Mouse (Mus musculus) stomach, embryonic 14.5 days (tissue): Measurements from ENCODE around the gene Eogt. TPM values are rescaled to one million over a fixed set of nuclear protein-coding genes. Genes with fewer than 3 reads are reported as not detected.

ENCODE experiments used
- ATAC-seq: fragments of 200-750 bp; cut with Nextera tagmentation; 2 replicates; pipeline ENCODE4 v1.8.0; 2017; ENCODE audit warnings: low read depth, moderate TSS enrichment; ENCODE audit not compliant: insufficient number of reproducible peaks, insufficient read depth, low FRiP score
- H3K27ac ChIP-seq: fragments of 300-500 bp; sonication (generic); 2 replicates; pipeline ENCODE4 v1.5.1; 2014; ENCODE audit warnings: mild to moderate bottlenecking, low read length, moderate library complexity, mixed read lengths
- H3K27me3 ChIP-seq: fragments of 300-500 bp; sonication (generic); 2 replicates; pipeline ENCODE4 v1.6.1; 2014; ENCODE audit warnings: low read length, control low read depth, mixed read lengths; ENCODE audit not compliant: control insufficient read depth, insufficient read depth
- H3K36me3 ChIP-seq: fragments of 300-500 bp; sonication (generic); 2 replicates; pipeline ENCODE4 v1.6.1; 2014; ENCODE audit warnings: mild to moderate bottlenecking, control low read depth, low read length, moderate library complexity, mixed read lengths; ENCODE audit not compliant: control insufficient read depth, insufficient read depth
- H3K4me1 ChIP-seq: fragments of 300-500 bp; sonication (generic); 2 replicates; pipeline ENCODE4 v1.6.1; 2014; ENCODE audit warnings: low read length, control low read depth, mixed read lengths; ENCODE audit not compliant: control insufficient read depth, insufficient read depth
- H3K4me2 ChIP-seq: fragments of 300-500 bp; sonication (generic); replicated peaks from 2 replicates; pipeline ENCODE4 v1.6.1; 2014; ENCODE audit warnings: low read depth, low read length, control low read depth
- H3K4me3 ChIP-seq: fragments of 300-500 bp; sonication (generic); 2 replicates; pipeline ENCODE4 v1.5.1; 2014; ENCODE audit warnings: low read depth, low read length, control low read depth
- H3K9ac ChIP-seq: fragments of 300-500 bp; sonication (generic); replicated peaks from 2 replicates; pipeline ENCODE4 v1.6.1; 2014; ENCODE audit warnings: low read depth, mild to moderate bottlenecking, control low read depth, low read length, moderate library complexity, mixed read lengths
- H3K9me3 ChIP-seq: fragments of 300-500 bp; sonication (generic); 2 replicates; pipeline ENCODE4 v1.6.1; 2016; ENCODE audit warnings: low read depth, low read length, control low read depth; ENCODE audit not compliant: control insufficient read depth
- WGBS: fragments of 180-500 bp; shearing (Covaris S2); extraction: QIAGEN DNeasy Blood & Tissue Kit; methylation state at CpG from one replicate; pipeline ENCODE4 v1.1.7; 2014; 5-methylcytosine and 5-hydroxymethylcytosine counted together
- polyA plus RNA-seq: library from polyadenylated mRNA; unstranded; fragments of >200 nt; fragmentation: Nextera tagmentation; extraction: Ambion mirVana; gene quantifications from 2 replicates; pipeline ENCODE4 v1.2.1, GENCODE M21; 2014

The Eogt gene
- polyA plus RNA-seq, 1 experiment from 2014 or later = 11.7 TPM

DNA sequence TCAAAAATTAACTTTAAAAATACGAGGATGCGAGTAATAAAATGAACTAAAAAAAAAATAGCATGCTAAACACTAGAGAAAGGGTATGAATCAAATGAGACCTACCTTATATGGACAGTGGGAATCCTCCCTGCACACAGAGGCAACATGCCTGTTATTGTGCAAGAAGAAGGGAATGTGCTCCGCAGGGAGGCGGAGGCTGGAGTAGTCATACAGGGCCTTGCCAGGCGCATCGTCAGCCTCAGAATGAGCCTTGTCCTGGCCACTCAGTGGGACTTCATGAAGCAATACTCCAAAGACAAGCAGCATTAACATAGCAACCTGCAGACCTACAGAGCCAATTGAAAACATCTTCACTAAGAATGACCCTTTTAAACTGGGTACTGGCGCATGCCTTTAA, 3.8 kb downstream of the Eogt start:
- Histone ChIP-seq H3K4me1 (peaks cover 13% of the 10 kb centered on the region; the same call in 1 of the 2 replicates), H3K9ac (no peak overlapping the region), H3K36me3 (no peaks in the 10 kb centered on the region), H3K27me3 (no peaks in the 10 kb centered on the region), H3K9me3 (no peaks in the 10 kb centered on the region), H3K27ac (no peak overlapping the region), H3K4me3 (no peak overlapping the region), H3K4me2 (no peak overlapping the region)
- ATAC-seq = no peak
- 93% methylated on average over 7 of the region's 7 CpGs for WGBS

DNA sequence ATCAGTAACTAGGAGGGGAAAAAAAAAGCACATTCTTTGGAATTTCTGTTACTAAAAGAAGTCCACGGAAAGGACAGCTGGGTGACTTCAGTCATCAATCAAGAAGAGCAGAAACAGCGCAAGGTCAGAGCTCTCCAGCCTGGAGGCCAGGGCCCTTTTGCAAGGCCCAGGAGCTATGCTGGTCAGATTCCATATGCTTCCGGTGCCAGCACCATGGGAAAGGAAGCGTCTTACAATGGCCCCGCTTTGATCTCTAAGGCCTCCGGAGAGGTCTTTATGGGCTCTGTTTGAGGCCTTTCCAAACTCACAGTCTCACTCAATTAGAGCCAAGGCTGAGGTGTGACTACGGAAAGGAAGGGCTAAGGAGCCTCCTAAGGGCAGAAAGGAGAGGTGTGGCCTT, 4.6 kb downstream of the Eogt start:
- Histone ChIP-seq H3K27ac (no peak overlapping the region), H3K27me3 (no peaks in the 10 kb centered on the region), H3K4me1 (peaks cover 12% of the 10 kb centered on the region; the same call in 1 of the 2 replicates), H3K9me3 (no peaks in the 10 kb centered on the region), H3K4me2 (no peak overlapping the region), H3K9ac (no peak overlapping the region), H3K36me3 (no peaks in the 10 kb centered on the region), H3K4me3 (no peak overlapping the region)
- ATAC-seq = no peak
- WGBS = 30% methylated on average over 7 of the region's 7 CpGs

DNA sequence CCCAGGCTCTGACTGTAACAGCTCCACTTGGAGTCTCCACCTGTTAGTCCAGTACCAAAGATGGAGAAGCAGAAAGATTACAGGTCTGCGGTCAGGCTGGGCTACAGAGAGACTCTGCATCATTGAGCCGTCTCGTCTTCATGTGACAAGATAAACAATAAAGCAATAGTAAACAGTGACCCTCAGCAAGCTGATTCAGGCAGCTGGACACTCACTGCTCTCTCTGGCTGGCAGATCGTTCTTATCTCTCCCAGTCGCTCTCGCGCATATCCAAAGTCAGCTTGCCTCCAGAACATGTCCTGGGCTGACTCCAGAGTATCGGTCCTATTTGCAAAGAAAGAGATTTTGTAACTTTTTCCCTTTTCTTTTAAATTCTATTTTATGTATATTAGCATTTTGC, 6.4 kb downstream of the Eogt start:
- Histone ChIP-seq H3K27me3 (no peaks in the 10 kb centered on the region), H3K9ac (no peak overlapping the region), H3K36me3 (no peaks in the 10 kb centered on the region), H3K27ac (no peak overlapping the region), H3K4me1 (peaks cover 4% of the 10 kb centered on the region; the same call in 1 of the 2 replicates), H3K9me3 (no peaks in the 10 kb centered on the region), H3K4me3 (no peak overlapping the region), H3K4me2 (no peak overlapping the region)
- WGBS = 60% methylated on average over 8 of the region's 8 CpGs
- ATAC-seq = no peak

DNA sequence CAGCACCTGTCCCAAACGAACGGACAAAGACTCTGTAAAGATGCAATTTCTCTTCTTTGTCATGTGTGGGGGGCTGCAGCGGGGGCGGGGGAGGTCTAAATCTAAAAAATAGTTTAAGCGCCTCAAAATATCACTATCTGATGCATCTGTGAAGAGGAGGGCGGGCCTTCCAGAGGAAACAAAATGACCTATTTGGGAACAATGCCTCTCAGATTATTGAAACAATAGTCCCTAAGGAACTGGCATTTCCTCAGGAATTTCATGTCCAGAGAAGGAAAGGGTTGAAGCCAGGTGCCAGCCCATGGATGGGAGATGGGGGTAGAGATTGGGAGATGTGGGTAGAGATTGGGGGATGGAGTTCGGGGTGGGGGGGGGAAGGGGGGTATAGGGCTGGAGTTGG, 7.2 kb downstream of the Eogt start:
- Histone ChIP-seq H3K9me3 (no peaks in the 10 kb centered on the region), H3K27ac (no peak overlapping the region), H3K4me3 (no peak overlapping the region), H3K4me1 (no peaks in the 10 kb centered on the region), H3K9ac (no peak overlapping the region), H3K36me3 (no peaks in the 10 kb centered on the region), H3K27me3 (no peaks in the 10 kb centered on the region), H3K4me2 (no peak overlapping the region)
- no peak for ATAC-seq
- WGBS = 71% methylated on average over 7 of the region's 7 CpGs

DNA sequence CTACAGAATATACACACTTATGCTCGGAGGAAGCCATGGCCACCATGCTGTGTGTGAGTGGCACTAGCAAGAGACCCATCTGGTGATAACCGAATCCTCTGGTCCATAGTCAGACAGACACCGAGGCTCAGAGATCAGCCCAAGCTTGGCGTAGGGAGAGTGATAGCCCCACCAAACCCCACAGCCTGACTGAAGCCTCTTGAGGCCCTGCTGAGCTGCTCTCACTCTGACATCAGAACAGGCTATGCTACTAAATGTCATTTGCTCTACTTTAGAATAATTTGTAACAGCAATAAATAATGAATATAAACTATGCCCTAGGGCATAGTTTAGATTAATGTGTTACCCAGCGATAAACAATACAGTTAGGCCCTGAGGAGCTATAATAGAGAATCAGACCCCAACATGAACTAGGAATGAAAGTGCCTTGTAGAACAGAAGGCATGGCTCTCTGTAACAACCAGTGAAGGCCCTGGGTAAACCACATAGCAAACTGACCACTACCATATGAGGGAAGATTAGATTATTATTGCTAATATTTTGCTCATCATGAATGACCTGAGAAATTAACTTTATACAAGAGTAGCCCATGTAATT, 16.2 kb downstream of the Eogt start:
- Histone ChIP-seq H3K4me2 (no peak overlapping the region), H3K4me3 (no peak overlapping the region), H3K9me3 (no peaks in the 10 kb centered on the region), H3K27me3 (no peaks in the 10 kb centered on the region), H3K9ac (no peak overlapping the region), H3K4me1 (no peaks in the 10 kb centered on the region), H3K27ac (no peak overlapping the region), H3K36me3 (no peaks in the 10 kb centered on the region)
- ATAC-seq = no peak
- 81% methylated on average over 5 of the region's 5 CpGs for WGBS

DNA sequence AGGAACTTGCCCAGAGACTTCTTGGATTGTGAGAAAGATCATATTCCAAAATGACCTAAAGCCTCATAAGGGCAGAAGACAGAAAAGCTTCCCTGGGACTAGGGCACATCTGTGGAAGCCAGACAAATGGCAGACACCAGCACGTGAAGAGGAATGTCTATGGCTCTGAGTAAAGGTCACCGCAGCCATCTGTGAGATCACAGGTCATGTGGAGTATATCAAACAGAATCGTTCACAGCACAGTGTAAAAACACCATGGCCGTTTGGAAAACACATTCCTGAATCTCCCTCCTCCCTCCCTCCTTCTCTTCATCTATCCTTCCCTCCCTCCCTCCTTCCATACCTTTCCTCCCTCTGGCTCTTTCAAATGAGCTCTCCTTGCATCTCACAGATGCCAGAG, 17.2 kb downstream of the Eogt start:
- no peaks in the 10 kb centered on the region for H3K4me1 ChIP-seq
- WGBS = 35% methylated on average over 4 of the region's 4 CpGs
- H3K27me3 ChIP-seq = no peaks in the 10 kb centered on the region
- no peaks in the 10 kb centered on the region for H3K9me3 ChIP-seq
- ATAC-seq = no peak
- H3K27ac ChIP-seq = no peak overlapping the region
- H3K4me3 ChIP-seq = no peak overlapping the region
- no peaks in the 10 kb centered on the region for H3K36me3 ChIP-seq
- H3K4me2 ChIP-seq = no peak overlapping the region
- H3K9ac ChIP-seq = no peak overlapping the region

DNA sequence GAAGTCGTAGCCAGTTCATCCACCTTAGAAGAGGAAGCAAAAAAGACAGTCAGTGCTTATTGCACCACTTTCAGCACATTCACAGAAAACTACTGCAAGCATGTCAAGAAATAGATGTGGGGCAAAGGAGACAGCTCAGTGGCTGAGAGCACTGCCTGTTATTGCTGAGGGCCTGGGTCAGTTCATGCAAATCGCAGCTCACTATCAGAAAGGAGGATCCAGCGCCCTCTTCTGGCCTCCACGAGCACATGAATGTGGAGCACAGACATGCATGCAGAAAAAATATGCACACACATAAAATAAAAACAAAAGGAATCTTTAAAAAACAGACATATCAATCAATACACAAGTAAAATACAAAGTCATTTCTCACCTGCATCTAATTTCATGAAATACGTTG, 18.0 kb downstream of the Eogt start:
- ATAC-seq = no peak
- no peak overlapping the region for H3K9ac ChIP-seq
- 72% methylated on average over 5 of the region's 5 CpGs for WGBS

DNA sequence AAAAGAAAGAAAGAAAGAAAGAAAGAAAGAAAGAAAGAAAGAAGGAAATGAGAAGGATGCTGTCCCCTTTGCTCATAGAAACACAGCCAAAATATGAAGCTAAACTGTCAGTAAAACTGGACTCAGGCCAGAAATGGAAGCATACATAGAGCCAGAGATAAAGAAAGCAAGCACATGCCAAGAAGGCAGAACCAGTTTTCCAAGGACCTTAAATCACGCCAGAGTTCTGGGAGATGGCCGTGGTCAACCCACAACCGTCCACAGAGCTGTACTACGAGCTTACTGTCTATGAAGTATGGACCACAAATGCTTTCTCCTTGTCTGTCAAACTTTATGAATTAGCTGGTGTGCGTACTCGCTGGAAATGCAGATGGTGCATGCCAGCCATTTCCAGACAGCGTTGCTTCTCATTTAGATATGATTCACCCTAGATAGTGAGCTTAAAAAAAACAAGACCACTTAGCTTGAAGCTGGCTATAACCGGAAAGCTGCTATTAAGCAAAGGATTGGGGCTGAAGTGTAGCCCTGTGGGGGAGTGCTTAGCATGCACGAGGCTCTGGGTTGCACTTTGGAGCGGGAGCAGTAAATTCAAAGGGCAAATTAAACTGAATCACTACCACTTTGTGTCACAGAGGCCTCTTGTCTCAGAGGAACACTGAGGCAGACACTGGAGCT, 24.5 kb downstream of the Eogt start:
- H3K9me3 ChIP-seq = no peaks in the 10 kb centered on the region
- H3K4me3 ChIP-seq = no peak overlapping the region
- H3K4me2 ChIP-seq = no peak overlapping the region
- peaks cover 3% of the 10 kb centered on the region; the same call in 1 of the 2 replicates for H3K36me3 ChIP-seq
- ATAC-seq = no peak
- peaks cover 4% of the 10 kb centered on the region; the same call in 1 of the 2 replicates for H3K4me1 ChIP-seq
- no peak overlapping the region for H3K27ac ChIP-seq
- 66% methylated on average over 10 of the region's 10 CpGs for WGBS
- no peak overlapping the region for H3K9ac ChIP-seq
- H3K27me3 ChIP-seq = no peaks in the 10 kb centered on the region

More for the DNA sequence above, 18.0 kb downstream of the Eogt start:
- no peak overlapping the region for H3K4me2 ChIP-seq
- H3K36me3 ChIP-seq = no peaks in the 10 kb centered on the region
- H3K4me1 ChIP-seq = no peaks in the 10 kb centered on the region
- no peaks in the 10 kb centered on the region for H3K9me3 ChIP-seq
- H3K27me3 ChIP-seq = no peaks in the 10 kb centered on the region
- no peak overlapping the region for H3K4me3 ChIP-seq
- no peak overlapping the region for H3K27ac ChIP-seq
